Mouse (Mus musculus): ENCODE measurements around the gene Ptpra. TPM values are rescaled to one million over a fixed set of nuclear protein-coding genes. Genes with fewer than 3 reads are reported as not detected.

Ptpra gene
- total and polyA plus RNA-seq, 2 experiments from 2014 or later: 21.7 to 44.5 TPM

DNA sequence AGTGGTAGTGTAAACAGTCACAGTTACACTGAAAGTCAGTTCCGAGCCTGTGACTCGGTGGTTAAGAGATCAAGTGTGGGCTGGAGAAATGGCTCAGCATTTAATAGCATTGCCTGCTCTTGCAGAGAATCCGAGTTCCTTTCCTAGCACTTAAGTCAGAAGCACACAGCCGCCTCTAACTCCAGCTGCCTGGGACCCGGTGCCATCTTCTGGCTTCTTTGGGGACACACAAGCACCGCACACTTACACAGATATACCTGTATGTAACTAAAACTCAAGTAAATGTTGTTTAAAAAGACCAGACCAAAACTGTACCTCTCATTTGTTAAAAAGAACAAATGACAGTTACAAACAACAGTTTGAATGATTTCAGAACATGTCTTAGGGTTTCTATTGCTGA lies 78.4 kb downstream of the Ptpra start:
- H3K4me2 ChIP-seq (ENCODE audit: low read depth, low read length): no peak overlapping the region
- H3K27me3 ChIP-seq (ENCODE audit: control insufficient read depth, insufficient read depth, low read length): no peaks in the 10 kb centered on the region
- no peaks in the 10 kb centered on the region for H3K9me3 ChIP-seq (replicated peaks; ENCODE audit: control insufficient read depth, low read length)
- H3K36me3 ChIP-seq (replicated peaks; ENCODE audit: control insufficient read depth, insufficient read depth, low read length): peaks cover 61% of the 10 kb centered on the region
- TF ChIP-seq EP300 (IDR thresholded peaks at IDR 0.05; ENCODE audit: low read depth): no peak
- no peak; the same call in 1 of the 2 replicates for TF ChIP-seq CTCF (IDR thresholded peaks at IDR 0.05; ENCODE audit: low read depth)
- no peaks in the 10 kb centered on the region for H3K4me1 ChIP-seq (ENCODE audit: control insufficient read depth, insufficient read depth)
- WGBS: 86% methylated on average over 6 of the region's 6 CpGs
- no peak overlapping the region for H3K9ac ChIP-seq (replicated peaks; ENCODE audit: low read depth, low read length)
- no peak overlapping the region for H3K27ac ChIP-seq (ENCODE audit: low read depth)
- DNase-seq (ENCODE audit: low spot score) (no peak), ATAC-seq (ENCODE audit: insufficient read depth, low read depth) (no peak)
- no peak overlapping the region for H3K4me3 ChIP-seq (ENCODE audit: low read depth, low read length)

DNA sequence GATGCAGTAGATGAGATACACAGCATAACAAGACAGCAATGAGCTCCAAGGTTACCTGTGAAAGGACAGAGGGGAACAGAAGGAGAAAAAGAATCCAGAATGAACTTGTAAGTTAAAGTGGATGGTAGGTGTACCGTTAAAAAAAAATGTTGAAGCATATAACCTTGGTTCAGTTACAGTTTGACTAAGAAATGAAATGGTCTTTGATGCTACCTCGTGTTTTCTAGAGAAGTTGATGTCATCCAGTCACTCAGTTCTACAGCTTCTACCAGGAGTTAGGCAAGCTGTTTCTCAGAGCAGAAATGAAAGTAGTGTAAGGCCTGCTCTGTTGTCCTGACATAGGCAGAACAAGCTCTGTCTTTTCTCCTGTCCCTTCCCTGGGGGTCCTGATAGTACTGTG lies 79.2 kb downstream of the Ptpra start:
- H3K4me3 ChIP-seq (ENCODE audit: low read depth, low read length): no peak overlapping the region
- no peak overlapping the region for H3K4me2 ChIP-seq (ENCODE audit: low read depth, low read length)
- DNase-seq (ENCODE audit: low spot score) (no peak), ATAC-seq (ENCODE audit: insufficient read depth, low read depth) (no peak)
- no peaks in the 10 kb centered on the region for H3K27me3 ChIP-seq (ENCODE audit: control insufficient read depth, insufficient read depth, low read length)
- H3K9ac ChIP-seq (replicated peaks; ENCODE audit: low read depth, low read length): no peak overlapping the region
- H3K4me1 ChIP-seq (ENCODE audit: control insufficient read depth, insufficient read depth): no peaks in the 10 kb centered on the region
- peaks cover 68% of the 10 kb centered on the region for H3K36me3 ChIP-seq (replicated peaks; ENCODE audit: control insufficient read depth, insufficient read depth, low read length)
- WGBS: 90% methylated on average over 2 of the region's 2 CpGs
- H3K27ac ChIP-seq (ENCODE audit: low read depth): no peak overlapping the region
- H3K9me3 ChIP-seq (replicated peaks; ENCODE audit: control insufficient read depth, low read length): no peaks in the 10 kb centered on the region
- TF ChIP-seq CTCF (IDR thresholded peaks at IDR 0.05; ENCODE audit: low read depth) (no peak), EP300 (IDR thresholded peaks at IDR 0.05; ENCODE audit: low read depth) (no peak)

- H3K27ac ChIP-seq (ENCODE audit: low read depth): no peak overlapping the region
- H3K4me1 ChIP-seq (ENCODE audit: control insufficient read depth, insufficient read depth): no peaks in the 10 kb centered on the region
- no peak for TF ChIP-seq CTCF (IDR thresholded peaks at IDR 0.05; ENCODE audit: low read depth)
- no peak for TF ChIP-seq EP300 (IDR thresholded peaks at IDR 0.05; ENCODE audit: low read depth)
- H3K9ac ChIP-seq (replicated peaks; ENCODE audit: low read depth, low read length): no peak overlapping the region
- no peaks in the 10 kb centered on the region for H3K9me3 ChIP-seq (replicated peaks; ENCODE audit: control insufficient read depth, low read length)
- H3K36me3 ChIP-seq (replicated peaks; ENCODE audit: control insufficient read depth, insufficient read depth, low read length): peaks cover 72% of the 10 kb centered on the region
- H3K27me3 ChIP-seq (ENCODE audit: control insufficient read depth, insufficient read depth, low read length): no peaks in the 10 kb centered on the region
- no peak overlapping the region for H3K4me2 ChIP-seq (ENCODE audit: low read depth, low read length)
- ATAC-seq (ENCODE audit: insufficient read depth, low read depth) (no peak), DNase-seq (ENCODE audit: low spot score) (no peak)
- WGBS: 75% methylated on average over 7 of the region's 7 CpGs
- H3K4me3 ChIP-seq (ENCODE audit: low read depth, low read length): no peak overlapping the region
These were observed 79.8 kb downstream of the Ptpra start for GRCm38 (mm10) chr2:130529925-130530324.

- Histone ChIP-seq H3K4me1 (ENCODE audit: control insufficient read depth, insufficient read depth) (no peaks in the 10 kb centered on the region), H3K36me3 (replicated peaks; ENCODE audit: control insufficient read depth, insufficient read depth, low read length) (peaks cover 75% of the 10 kb centered on the region), H3K9me3 (replicated peaks; ENCODE audit: control insufficient read depth, low read length) (no peaks in the 10 kb centered on the region), H3K9ac (replicated peaks; ENCODE audit: low read depth, low read length) (no peak overlapping the region), H3K27me3 (ENCODE audit: control insufficient read depth, insufficient read depth, low read length) (no peaks in the 10 kb centered on the region), H3K4me3 (ENCODE audit: low read depth, low read length) (no peak overlapping the region), H3K4me2 (ENCODE audit: low read depth, low read length) (no peak overlapping the region), H3K27ac (ENCODE audit: low read depth) (no peak overlapping the region)
- ATAC-seq (ENCODE audit: insufficient read depth, low read depth): no peak
- WGBS: 82% methylated on average over 2 of the region's 2 CpGs
- TF ChIP-seq EP300 (IDR thresholded peaks at IDR 0.05; ENCODE audit: low read depth) (no peak), CTCF (IDR thresholded peaks at IDR 0.05; ENCODE audit: low read depth) (no peak)
- no peak for DNase-seq (ENCODE audit: low spot score)
These were observed 82.1 kb downstream of the Ptpra start for GRCm38 (mm10) chr2:130532201-130532600.

GRCm38 (mm10) chr2:130535017-130535416 lies 84.9 kb downstream of the Ptpra start:
- Histone ChIP-seq H3K36me3 (replicated peaks; ENCODE audit: control insufficient read depth, insufficient read depth, low read length) (peaks cover 74% of the 10 kb centered on the region), H3K27ac (ENCODE audit: low read depth) (no peak overlapping the region), H3K27me3 (ENCODE audit: control insufficient read depth, insufficient read depth, low read length) (no peaks in the 10 kb centered on the region), H3K9ac (replicated peaks; ENCODE audit: low read depth, low read length) (no peak overlapping the region), H3K4me2 (ENCODE audit: low read depth, low read length) (no peak overlapping the region), H3K9me3 (replicated peaks; ENCODE audit: control insufficient read depth, low read length) (no peaks in the 10 kb centered on the region), H3K4me3 (ENCODE audit: low read depth, low read length) (no peak overlapping the region), H3K4me1 (ENCODE audit: control insufficient read depth, insufficient read depth) (no peaks in the 10 kb centered on the region)
- 87% methylated on average over 6 of the region's 6 CpGs for WGBS
- TF ChIP-seq EP300 (IDR thresholded peaks at IDR 0.05; ENCODE audit: low read depth) (no peak), CTCF (IDR thresholded peaks at IDR 0.05; ENCODE audit: low read depth) (no peak)
- DNase-seq (ENCODE audit: low spot score) (no peak), ATAC-seq (ENCODE audit: insufficient read depth, low read depth) (no peak)

DNA sequence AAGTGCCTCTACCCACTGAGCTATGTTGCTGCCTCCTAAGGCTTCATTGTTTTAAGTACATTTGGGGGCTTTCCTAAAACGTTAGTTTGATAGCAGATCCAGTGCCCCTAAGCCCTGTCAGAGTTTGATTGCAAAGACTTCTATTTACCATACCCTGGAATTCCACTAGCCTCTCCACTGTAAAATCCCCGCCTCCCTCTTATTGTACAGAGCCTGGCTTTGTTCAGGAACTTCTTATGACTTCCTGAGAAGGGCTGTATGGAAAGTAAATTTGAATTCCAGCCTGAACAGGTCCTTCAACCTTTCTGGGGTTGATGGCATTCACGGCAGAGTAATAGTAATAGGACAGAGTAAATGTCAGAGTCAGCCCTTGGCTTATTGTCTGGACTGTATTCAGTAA lies 86.8 kb downstream of the Ptpra start:
- H3K4me1 ChIP-seq (ENCODE audit: control insufficient read depth, insufficient read depth): no peaks in the 10 kb centered on the region
- DNase-seq (ENCODE audit: low spot score) (no peak), ATAC-seq (ENCODE audit: insufficient read depth, low read depth) (no peak)
- H3K9ac ChIP-seq (replicated peaks; ENCODE audit: low read depth, low read length): no peak overlapping the region
- H3K4me3 ChIP-seq (ENCODE audit: low read depth, low read length): no peak overlapping the region
- H3K4me2 ChIP-seq (ENCODE audit: low read depth, low read length): no peak overlapping the region
- TF ChIP-seq CTCF (IDR thresholded peaks at IDR 0.05; ENCODE audit: low read depth) (no peak), EP300 (IDR thresholded peaks at IDR 0.05; ENCODE audit: low read depth) (no peak)
- 68% methylated on average over 3 of the region's 3 CpGs for WGBS
- H3K36me3 ChIP-seq (replicated peaks; ENCODE audit: control insufficient read depth, insufficient read depth, low read length): peaks cover 87% of the 10 kb centered on the region
- no peaks in the 10 kb centered on the region for H3K9me3 ChIP-seq (replicated peaks; ENCODE audit: control insufficient read depth, low read length)
- H3K27me3 ChIP-seq (ENCODE audit: control insufficient read depth, insufficient read depth, low read length): no peaks in the 10 kb centered on the region
- no peak overlapping the region for H3K27ac ChIP-seq (ENCODE audit: low read depth)
